Mouse (Mus musculus) left cerebral cortex, postnatal 14 days (tissue): ENCODE results near the gene Nfrkb. TPM values are rescaled to one million over a fixed set of nuclear protein-coding genes. Genes with fewer than 3 reads are reported as not detected.

Source experiments
- DNase-seq, 2 experiments: peaks; one replicate each; pipeline ENCODE4 v3.0.0; 2021 to 2022; ENCODE audit warnings: low spot score in 2 of 2, mixed read lengths in 1 of 2
- intact Hi-C: fragments of 180-260 bp; cut with DNase I; formaldehyde crosslinking; loops from one replicate; pipeline ENCODE4 v1.15.1; 2025
- total RNA-seq, 2 experiments: library from RNA; stranded (reverse); gene quantifications; 2 replicates each; pipeline ENCODE4 v1.2.3; 2021

Gene Nfrkb
- total RNA-seq, 2 experiments from 2014 or later = 29.3 to 30.3 TPM

- intact Hi-C loops = no loop called here
- no peak for DNase-seq
These were observed 77.9 kb downstream of the Nfrkb start, which contains the start of gene Tmem45b for GRCm38 (mm10) chr9:31463692-31464474. Tmem45b (minus strand) TSS chr9:31464462.

Other genes starting within 250 kb of the Nfrkb start
- 100 to 1,000 TPM; 496 to 530 TPM for gene Aplp2, start 174.4 kb upstream of the Nfrkb start, total RNA-seq
- 10 to 100 TPM; 17.3 to 21.2 TPM for gene Prdm10, start 105.7 kb upstream of the Nfrkb start, total RNA-seq
- gene Tmem45b, start 78.3 kb downstream of the Nfrkb start, total RNA-seq = not detected